Mouse (Mus musculus): ENCODE measurements around the gene St6galnac3.

The St6galnac3 gene

DNA sequence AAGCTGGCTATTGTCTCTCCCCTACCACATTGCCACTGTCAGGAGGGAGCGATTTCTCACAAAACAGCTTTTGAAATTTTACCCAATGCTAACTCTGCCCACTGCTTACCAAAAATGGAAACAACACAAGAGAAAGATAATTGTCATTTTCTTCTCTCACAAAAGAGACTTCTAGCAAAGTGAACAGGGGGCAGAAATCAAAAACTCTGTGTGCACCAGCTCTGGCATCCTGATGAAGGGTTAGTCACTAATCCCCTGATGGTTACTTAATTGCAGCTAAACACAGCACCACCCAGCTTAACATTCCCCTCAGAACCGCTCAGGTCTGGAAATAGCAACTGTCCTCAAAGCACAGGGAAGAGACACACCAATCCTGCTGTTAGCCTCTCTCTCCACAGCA is 144.3 kb downstream of the St6galnac3 start:
- no peak for DNase-seq

DNA sequence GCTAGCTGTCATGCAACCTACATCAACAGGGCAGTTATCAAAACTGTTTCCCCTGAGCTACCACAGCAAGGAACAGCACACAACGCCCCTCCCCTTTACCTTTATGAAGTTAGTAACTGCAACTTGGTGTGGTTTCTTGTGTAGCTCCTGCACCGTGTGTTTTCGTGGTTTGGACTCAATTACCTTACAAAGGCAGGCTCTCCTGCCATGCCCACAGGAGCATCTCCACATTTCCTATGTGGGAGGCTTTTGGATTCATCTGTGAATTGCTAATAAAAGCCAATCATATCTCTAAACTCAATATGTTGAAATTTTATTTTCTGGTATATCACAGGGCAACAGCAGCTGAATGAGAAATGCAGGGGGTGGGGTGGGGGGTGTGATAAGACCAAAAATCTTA is 144.8 kb downstream of the St6galnac3 start:
- no peak for DNase-seq

DNA sequence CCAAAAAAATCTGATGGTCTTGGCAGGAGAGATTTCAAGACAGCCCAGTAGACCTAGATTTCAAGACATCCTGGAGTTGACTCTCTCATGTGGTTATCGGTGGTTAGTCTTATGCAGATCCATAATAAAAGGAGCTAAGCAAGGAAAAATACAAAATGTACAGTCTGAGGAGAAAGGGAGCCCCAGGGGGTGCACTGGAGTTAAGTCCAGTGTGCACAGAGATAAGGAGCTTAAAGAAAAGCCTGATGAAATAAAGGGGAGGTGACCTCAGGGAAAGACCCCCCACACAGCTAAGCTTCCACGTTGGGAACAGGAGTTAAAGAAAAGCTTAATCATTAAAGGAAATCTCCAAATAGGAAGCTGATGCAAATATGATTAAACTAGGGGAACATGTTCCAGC is 147.7 kb downstream of the St6galnac3 start:
- no peak for DNase-seq

DNA sequence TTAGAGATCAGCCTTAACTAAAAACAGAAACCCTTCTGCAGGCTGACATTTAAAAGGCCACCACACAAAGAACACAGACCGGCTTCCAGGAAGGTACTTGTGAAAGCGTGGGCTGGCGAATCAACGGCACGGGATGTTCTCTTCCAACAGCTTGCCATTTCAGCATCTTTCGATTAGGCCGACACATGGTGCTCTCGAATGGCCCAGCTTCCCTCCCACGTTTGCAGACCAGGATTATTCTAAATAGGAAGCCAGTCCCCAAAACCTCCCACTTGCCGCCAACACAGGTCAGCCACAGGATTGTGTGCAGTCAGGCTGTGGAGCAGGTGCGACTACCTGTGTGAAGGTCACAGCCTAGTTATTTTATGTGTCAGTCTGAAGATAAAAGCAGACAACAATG is 153.8 kb downstream of the St6galnac3 start:
- peak; percentile 24 for DNase-seq

DNA sequence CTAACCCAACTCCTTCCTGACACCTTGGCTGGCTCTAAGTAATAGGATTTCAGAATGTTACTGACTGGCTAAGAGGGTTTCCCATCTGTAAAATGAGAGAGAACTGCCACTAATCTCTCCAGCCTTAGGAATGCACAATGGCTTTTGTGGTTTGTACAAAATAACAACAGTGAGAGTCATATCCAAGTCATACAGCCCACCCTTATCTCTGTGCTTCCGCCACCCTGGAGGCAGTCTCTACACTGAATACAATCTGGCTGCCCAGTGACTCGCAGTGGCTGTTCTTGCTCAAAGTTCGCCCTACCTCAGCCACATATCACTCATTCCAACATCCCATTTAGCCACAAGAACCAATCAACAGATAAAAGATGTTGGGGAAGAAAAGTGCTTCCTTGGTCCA is 156.2 kb downstream of the St6galnac3 start:
- no peak for DNase-seq

DNA sequence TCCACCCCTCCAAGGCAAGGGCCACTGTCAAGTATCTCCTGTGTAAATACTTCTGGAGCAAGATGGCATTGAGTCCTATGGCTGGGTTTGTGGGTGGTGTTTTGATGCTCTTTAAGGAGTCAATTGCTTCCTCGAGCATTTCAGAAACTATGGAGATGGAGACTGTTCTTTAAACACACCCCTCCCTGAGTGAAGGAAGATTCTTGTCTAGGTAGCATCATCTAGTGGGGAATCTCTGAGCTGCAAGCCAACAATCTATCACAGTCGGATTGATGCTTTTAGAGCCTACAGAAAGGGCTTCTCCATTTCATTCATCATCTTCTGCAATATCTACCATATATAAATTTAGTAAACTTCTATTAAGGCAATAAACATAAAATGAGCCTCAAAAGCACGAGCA is 157.1 kb downstream of the St6galnac3 start:
- DNase-seq, result no peak

DNA sequence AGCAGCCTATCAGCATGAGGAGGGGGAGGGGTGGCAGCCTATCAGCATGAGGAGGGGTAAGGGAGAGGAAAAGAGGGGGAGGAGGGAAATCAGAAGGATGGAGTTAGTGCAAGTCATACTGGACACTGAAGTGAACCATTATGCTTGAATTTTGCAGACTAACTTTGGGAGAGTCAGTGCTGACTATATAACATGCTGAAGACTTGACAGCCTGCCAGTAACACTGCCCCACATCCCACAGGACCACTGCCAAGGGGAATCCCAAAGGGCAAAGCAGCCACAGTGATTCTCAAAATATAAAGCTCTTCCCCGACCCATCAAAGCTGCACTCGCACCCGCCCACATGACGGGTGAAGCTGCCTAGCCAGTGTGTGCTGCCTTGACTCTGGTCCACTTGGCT is 157.5 kb downstream of the St6galnac3 start:
- DNase-seq, result no peak

DNA sequence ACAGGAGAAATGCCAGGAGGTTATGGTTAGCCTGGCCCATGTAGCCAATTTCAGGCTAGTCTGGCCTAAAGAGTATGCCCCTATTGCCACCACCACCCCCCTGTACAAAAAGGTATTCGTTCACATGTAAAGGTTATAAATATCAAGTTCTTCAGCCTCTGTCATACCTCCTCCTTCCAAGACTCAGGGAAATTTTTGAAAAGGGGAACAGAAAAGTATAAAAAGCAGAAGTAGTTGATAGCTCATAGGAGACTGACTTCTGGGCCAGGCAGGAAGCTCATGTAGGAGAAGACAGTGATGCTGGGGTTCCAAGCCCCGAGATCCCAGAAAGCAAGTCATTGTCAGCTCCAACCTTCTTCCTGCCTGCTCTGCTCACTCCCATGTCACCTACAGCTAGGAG is 158.9 kb downstream of the St6galnac3 start:
- DNase-seq, result no peak

DNA sequence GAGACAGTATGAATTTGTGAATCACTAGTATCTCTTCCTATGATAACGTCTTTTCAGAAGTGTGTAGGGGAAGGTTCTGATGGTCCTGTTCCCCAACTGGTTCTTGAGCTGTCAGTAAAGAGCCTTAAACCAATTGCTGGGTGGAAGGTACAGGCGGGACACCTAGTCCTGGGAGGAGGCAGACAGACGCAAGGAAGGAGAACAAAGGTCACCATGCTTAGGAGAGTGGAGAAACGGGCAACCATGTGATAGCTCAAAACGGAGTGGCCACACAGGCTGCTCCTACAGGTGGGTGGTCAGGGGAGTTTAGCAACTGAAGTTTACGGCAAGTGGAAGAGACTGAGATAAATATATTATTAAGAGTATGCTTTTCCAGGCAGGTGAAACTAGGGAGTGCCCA is 164.1 kb downstream of the St6galnac3 start:
- DNase-seq, result no peak

DNA sequence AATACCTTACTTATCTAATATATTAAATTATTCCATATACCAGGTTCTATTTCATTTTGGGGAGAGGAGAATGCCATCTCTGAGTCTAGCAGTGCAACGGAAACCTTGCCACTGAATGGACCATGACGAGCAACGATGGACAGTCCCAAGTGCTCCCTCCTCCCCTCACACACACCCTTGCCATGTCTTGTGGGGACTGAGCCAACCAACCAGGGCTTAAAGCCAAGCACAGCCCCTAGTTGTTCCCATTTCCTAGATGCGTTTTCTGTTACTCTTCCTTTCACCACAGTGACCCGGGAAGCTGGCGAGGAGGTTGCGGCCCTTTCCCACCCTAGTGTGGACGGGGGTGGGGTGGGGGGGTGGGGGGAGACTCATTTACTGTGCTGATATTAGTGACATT is 165.4 kb downstream of the St6galnac3 start:
- no peak for DNase-seq

DNA sequence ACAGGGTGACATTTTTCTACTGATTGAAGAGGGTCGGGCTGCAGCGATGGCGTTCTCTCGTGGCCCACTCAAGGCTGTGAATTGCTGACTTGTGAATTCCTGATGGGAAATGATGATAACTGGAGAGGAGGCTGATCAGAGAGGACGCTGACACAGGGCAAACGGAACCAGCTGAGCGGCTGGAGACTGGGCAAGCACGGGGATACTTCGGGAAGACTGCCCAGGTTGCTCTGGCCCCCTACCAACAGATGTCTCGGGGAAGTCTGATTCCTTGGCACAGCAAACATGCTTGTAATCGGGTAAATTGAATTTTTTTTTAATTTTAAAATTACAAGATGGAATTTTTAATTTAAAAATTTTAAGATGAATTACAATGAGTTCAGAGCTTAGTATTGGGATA is 168.4 kb downstream of the St6galnac3 start:
- no peak for DNase-seq

DNA sequence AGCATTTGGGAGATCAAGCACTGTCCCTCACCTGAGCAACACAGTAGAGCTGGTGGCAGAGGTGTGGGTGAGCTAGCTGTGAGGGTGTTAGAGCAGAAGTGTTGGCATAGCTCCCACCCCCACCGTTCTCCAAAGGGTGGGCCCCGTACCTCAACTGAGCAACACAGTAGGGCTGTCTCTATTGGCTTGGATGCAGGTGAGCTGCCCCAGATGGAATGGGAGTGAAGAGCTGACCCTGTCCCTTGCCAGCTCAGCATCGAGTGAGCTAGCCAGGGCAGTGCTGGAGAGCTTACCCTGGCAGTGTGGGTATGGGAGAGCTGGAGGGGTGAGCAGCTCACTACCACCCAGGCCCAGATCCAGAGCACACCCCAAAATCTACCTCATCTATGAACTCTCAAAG is 171.3 kb downstream of the St6galnac3 start:
- no peak for DNase-seq

DNA sequence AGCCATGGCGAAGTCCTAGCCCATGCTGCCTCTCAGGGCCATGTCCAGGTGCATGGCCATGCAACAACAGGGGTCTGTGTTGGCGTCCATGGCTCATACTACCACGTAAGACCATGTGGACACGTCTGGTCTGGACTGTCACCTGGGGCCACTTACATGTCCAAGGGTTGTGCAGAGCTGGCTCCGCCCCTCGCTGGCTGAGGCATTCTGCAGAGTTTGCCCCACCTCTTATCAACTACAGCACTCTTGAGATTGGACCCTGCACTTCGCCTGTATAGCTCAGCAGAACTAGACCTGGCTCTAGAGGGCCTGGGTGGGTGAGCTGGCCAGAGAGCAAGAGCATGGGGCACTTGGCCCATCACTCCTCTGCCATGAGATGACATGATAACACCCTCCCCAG is 171.7 kb downstream of the St6galnac3 start:
- no peak for DNase-seq

DNA sequence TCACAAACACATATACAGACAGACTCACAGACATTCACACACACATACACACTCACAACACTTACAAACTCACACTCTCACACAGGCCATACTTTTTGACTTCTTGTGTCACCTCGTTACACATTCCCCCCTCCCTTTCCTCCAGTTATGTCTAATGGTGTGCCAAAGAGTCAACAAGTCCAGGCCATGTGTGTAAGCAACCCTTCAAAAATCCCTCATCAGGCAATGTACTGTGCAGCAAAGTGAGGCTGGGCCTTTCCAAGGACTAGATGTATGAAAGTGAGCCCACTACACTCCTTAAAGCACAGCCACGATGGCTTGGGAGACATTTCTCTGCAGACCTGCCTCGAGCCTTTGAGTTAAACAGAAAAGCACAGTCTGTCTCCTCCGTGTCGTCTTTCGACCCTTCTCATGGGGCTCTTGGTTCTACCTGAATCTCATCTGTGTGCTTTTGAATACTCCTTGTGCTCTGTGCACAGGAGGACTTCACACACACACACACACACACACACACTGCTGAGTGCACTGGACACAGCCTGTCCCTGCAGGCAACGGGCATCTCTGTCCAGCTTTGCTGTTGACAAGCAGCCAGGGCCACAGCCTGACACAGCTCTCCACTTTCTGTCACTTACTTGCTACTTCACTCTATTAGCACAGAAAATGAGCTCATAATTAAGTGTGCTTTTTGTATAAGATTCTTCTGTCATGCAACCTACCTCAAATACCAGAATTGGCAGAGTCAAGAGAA is 177.9 kb downstream of the St6galnac3 start:
- no peak for DNase-seq

DNA sequence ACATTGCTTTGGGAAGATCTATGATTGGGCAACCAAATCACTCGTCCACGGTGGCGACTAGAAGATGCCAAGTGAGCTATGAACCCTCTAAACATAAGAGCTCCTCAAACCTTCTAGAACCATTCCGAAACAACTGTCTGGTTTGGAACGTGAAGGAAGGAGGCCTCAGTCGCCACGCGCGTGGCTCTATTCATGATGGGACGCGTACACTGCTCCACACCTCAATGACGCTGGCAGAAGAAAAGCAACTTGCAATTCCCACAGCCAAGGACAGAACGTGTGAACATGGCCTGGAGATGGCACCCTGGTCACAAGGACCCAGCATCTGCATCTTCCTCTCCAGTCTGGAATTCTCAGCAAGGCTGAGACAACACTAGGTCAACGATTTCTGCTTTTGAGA is 185.1 kb downstream of the St6galnac3 start:
- DNase-seq, result no peak

DNA sequence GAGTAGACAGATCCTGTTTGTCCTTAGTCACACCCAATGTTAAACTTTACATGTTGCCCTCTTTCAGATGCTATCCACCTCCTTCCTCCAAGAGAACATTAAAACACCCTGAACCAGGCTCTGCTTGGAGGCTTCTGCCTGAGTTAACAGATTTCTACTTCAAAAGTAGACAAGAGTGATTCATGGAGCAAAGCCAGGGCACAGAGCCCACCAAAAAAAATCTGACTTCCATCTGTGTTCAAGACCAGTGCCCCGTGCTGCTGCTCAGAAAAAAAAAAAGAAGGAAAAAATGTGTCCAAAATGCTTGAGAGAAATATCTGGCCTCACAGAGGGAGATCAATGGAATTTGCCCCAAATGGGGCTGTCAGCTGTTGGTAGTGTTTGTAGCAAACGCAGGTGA is 186.6 kb downstream of the St6galnac3 start:
- no peak for DNase-seq

DNA sequence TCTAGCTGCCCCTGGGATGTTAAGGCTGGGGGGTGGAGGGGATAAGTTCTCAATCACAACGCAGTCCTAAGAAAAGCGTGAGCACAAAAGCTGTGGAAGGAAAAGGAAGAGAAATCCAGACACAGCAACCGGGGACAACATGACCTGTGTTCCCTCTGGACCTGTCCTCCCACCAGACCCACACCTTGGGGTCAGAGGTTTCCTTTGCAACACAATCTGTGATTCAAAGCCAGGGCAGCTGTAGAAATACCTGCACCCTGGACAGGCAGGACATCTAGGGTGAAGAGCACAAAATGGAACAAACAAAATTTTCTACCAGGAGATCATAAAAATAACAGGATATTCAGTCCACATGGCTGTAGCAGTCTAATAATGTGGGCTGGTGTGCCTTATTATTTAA is 187.5 kb downstream of the St6galnac3 start:
- no peak for DNase-seq

DNA sequence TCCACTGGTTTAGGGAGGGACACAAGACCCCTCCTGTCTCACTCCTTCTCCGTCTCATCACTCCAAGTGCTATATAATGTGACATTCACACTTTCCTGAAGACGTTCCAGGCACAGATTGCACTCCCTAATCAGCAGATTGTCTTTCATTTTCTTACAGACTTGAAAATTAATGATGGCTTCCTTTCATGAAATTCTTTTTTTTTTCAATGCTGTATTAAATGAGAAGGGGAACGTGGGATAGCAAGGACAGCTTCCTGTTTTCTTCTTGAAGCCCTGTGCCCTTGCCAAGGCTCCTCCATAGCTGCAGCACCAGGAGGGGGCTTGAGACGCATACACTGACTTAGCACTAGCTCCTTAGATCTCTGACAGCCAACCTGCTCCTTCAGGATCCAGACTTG is 188.7 kb downstream of the St6galnac3 start:
- DNase-seq, result no peak

DNA sequence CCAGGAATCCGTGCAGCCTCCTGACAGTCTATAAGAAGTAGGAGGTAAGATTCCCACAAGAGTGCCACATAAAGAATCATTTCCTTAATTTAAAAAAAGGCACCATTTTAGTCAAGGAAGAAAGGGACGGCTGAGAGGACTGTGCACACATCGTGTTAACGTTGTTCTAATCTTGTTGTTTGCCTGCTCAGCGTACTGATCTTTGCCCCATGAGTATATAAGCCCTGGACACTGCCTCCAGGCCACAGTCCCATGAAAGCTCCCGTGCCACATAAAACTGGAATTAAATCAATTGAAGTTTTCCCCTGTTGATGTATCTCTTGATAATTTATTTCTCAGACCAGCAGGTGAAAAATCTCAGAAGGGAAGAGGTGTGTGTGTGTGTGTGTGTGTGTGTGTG is 195.8 kb downstream of the St6galnac3 start:
- DNase-seq, result no peak

DNA sequence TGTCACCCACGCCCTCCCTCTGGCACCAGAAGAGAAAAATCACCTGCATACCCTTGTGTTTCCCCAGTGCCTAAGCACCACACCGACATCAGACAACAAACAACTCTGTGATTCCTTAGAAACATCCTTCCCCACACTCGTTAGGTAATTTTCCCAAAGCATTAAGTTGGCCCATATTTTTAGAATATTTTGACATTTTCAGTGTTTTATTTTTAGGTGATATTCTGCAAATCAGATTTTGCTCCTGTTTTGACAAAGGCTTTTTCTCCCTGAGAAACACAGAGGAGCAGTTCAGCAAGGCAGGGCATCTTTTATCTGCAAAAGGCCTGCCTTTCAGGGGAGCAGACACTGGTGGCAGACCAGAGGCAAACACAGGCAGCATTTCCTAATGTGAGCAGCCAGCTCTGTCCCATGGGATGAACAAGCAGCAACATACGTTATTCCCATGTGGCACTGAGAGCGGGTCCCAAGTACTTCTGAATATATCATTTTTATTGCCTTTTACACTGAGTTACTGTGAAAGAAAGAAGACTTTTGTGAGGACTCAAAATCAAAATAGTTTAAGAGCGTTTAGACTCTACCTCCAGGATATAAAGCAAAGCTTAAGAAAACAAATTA is 199.7 kb downstream of the St6galnac3 start:
- no peak for DNase-seq

DNA sequence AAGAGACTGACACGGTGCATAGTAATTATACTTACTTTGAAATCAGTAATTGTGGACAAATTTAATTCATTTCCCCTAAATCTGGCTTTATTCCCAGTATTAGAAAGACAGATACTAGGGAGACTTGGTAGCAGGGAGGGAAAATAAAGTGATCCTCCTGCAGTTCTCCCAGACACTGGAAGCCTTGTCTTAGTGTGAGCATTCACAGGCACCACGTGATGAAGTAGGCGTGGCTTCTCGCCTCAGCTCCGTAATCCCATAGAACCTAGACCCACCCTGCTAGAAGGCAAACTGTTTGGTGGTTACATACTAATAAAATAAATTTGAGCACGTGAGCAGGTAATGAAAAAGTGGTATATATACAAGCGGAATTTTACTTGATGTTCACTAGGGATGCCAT is 208.1 kb downstream of the St6galnac3 start:
- no peak for DNase-seq

DNA sequence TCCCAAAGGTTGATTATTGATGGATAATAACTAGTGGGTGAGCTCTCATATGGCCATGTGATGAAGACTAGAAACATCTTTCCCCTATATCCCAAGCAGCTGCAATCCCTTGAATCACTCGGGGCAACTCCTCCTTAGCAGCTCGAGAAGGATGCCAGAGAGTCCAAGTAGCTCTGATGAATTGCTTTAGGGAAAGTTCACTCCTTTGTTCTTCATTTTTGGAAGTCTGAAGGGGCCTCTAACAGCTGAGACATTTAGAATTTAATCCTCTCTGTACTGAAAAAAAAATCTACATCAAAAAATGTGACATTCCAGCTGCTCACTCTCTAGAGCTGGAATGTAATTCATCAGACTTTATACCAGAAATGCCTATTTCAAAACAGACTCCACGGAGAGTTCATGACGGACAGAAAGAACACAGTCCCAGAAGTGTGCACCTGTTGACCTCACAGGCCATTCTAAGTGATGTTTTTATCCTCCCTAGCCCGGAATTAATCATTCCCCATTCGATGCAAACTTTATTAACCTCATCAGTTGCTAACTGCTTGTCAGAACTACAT is 211.4 kb downstream of the St6galnac3 start:
- no peak for DNase-seq

DNA sequence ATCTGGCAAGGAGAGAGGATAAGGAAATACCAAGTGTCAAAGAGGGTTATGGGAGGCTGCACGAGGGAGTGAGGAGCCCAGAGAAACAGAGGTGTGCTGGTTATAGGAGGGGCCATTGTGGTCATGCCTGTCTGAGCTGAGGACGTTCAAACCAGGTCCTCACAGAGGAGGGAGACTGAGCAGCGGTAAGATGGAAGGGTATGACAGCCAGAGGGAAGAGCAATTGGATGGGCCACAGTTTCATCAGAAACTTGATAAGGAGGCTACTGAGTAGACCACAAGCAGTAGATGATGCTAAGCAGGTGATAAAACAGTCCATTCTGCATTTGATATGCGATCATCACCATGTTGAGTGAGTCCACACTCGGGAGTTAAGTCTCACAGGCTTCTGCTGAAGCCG is 212.4 kb downstream of the St6galnac3 start:
- no peak for DNase-seq

DNA sequence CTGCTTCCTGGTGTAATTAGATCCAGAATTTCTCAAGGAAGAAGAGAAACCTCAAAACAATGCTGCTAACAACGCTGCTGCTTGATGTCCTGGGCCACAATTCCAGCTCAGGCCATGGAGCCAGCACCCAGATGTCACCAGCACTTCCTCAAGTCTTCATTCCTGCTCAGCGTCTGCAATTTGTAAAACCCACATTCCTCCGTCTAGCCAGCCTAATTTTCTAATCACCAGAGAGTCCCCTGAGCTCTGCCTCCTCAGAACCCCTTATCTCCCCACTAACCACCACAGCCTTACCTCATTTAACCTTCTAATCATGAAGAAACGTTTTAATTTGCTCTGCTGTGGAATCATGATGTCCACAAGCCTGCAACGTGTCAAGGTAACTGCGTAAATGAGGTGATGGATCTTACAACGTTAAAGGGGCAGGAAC is 213.8 kb downstream of the St6galnac3 start:
- no peak for DNase-seq
